Mouse (Mus musculus) limb, embryonic 15.5 days (tissue): Measurements from ENCODE around the gene Mettl8. TPM values are rescaled to one million over a fixed set of nuclear protein-coding genes. Genes with fewer than 3 reads are reported as not detected.

Source experiments
- ATAC-seq: fragments of 200-750 bp; cut with Nextera tagmentation; 2 replicates; pipeline ENCODE4 v1.8.0; 2017; ENCODE audit warnings: low read depth, moderate TSS enrichment; ENCODE audit not compliant: insufficient number of reproducible peaks, low FRiP score, low TSS enrichment
- H3K27ac ChIP-seq: fragments of 300-500 bp; sonication (generic); 2 replicates; pipeline ENCODE4 v1.5.1; 2015; ENCODE audit warnings: moderate library complexity, mild to moderate bottlenecking, inconsistent platforms
- H3K27me3 ChIP-seq: fragments of 300-500 bp; sonication (generic); 2 replicates; pipeline ENCODE4 v1.6.1; 2015; ENCODE audit warnings: inconsistent platforms
- H3K36me3 ChIP-seq: fragments of 300-500 bp; sonication (generic); 2 replicates; pipeline ENCODE4 v1.6.1; 2015; ENCODE audit warnings: inconsistent platforms
- H3K4me1 ChIP-seq: fragments of 300-500 bp; sonication (generic); 2 replicates; pipeline ENCODE4 v1.6.1; 2015; ENCODE audit warnings: inconsistent platforms
- H3K4me2 ChIP-seq: fragments of 300-500 bp; sonication (generic); 2 replicates; pipeline ENCODE4 v1.6.1; 2015; ENCODE audit warnings: mild to moderate bottlenecking, inconsistent platforms
- H3K4me3 ChIP-seq: fragments of 300-500 bp; sonication (generic); 2 replicates; pipeline ENCODE4 v1.5.1; 2015; ENCODE audit warnings: mild to moderate bottlenecking, inconsistent platforms
- H3K9ac ChIP-seq: fragments of 300-500 bp; sonication (generic); 2 replicates; pipeline ENCODE4 v1.6.1; 2015; ENCODE audit warnings: inconsistent platforms
- H3K9me3 ChIP-seq: fragments of 300-500 bp; sonication (generic); 2 replicates; pipeline ENCODE4 v1.6.1; 2016; ENCODE audit warnings: inconsistent platforms
- WGBS: fragments of 180-500 bp; shearing (Covaris S2); methylation state at CpG from one replicate; pipeline ENCODE4 v1.1.7; 2015; 5-methylcytosine and 5-hydroxymethylcytosine counted together
- polyA plus RNA-seq: library from polyadenylated mRNA; unstranded; fragments of >200 nt; fragmentation: Nextera tagmentation; extraction: Ambion mirVana; gene quantifications from 2 replicates; pipeline ENCODE4 v1.2.1, GENCODE M21; 2015

Gene Mettl8
- polyA plus RNA-seq, 1 experiment from 2014 or later: 13.1 TPM

DNA sequence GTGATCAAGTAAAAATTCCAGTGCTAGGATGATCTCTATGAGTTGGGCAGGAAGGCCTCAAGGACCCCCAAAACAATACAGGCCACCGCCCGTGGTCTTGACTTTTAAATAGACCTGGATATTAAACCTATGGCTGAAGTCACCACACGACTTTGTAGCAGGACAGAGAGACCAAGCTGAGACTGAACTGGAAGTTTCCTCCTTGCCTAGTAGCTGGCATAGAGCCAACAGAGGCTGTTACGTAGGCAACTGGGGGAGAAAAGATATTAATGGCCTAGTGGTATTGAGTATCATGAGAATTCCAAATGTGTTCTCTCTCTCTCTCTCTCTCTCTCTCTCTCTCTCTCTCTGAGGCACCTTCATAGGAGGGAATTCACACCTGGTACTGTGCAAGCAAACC lies 51.0 kb downstream of the Mettl8 start:
- Histone ChIP-seq H3K9me3 (no peaks in the 10 kb centered on the region), H3K27me3 (no peaks in the 10 kb centered on the region), H3K36me3 (no peaks in the 10 kb centered on the region), H3K4me1 (0 out of 2 replicates have a peak, but pooled peaks cover 2% of the 10 kb centered on the region), H3K4me3 (no peak overlapping the region), H3K27ac (no peak overlapping the region), H3K4me2 (no peak overlapping the region), H3K9ac (no peak overlapping the region)
- 62% methylated on average over 4 of the region's 4 CpGs for WGBS
- ATAC-seq: no peak

DNA sequence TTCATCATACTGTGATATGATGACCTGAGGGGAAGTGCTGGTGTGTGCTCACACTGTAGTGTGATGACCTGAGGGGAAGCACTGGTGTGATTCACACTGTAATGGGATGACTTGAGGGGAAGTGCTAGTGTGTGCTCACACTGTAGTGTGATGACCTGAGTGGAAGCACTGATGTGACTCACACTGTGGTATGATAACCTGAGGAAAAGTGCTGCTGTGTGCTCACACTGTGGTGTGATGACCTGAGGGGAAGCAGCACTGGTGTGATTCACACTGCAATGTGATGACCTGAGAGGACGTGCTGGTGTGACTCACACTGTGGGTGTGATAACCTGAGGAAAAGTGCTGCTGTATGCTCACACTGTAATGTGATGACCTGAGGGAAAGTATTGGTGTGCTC lies 52.9 kb downstream of the Mettl8 start:
- Histone ChIP-seq H3K9ac (no peak overlapping the region), H3K27me3 (no peaks in the 10 kb centered on the region), H3K4me3 (no peak overlapping the region), H3K36me3 (no peaks in the 10 kb centered on the region), H3K4me1 (0 out of 2 replicates have a peak, but pooled peaks cover 2% of the 10 kb centered on the region), H3K4me2 (no peak overlapping the region), H3K9me3 (no peaks in the 10 kb centered on the region), H3K27ac (no peak overlapping the region)
- WGBS: 74% methylated on average over 1 of the region's 1 CpGs
- ATAC-seq: no peak

DNA sequence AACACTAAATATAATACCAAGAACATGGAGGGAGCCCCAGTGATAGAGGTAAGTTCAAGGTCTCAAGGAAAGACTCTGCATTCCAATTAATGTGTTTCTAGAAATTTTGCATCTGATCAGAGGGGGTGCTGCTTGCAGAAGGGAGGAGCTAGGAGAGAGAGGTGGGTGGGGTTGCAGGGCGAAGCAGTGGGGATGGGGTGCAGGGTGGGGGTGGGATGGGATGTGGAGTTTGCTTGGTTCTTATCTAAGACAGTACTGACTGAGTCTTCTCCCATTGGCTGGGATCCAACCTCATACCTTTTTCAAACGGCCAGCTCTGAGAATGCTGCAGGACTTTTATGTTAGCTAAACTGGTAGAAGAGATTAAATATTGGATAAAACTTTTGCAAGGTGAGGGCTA lies 56.6 kb downstream of the Mettl8 start:
- no peaks in the 10 kb centered on the region for H3K9me3 ChIP-seq
- ATAC-seq: no peak
- WGBS: 69% methylated on average over 2 of the region's 2 CpGs
- no peak overlapping the region for H3K4me3 ChIP-seq
- no peak overlapping the region for H3K4me2 ChIP-seq
- H3K36me3 ChIP-seq: no peaks in the 10 kb centered on the region
- no peaks in the 10 kb centered on the region for H3K27me3 ChIP-seq
- no peak overlapping the region for H3K9ac ChIP-seq
- H3K4me1 ChIP-seq: no peaks in the 10 kb centered on the region
- no peak overlapping the region for H3K27ac ChIP-seq

DNA sequence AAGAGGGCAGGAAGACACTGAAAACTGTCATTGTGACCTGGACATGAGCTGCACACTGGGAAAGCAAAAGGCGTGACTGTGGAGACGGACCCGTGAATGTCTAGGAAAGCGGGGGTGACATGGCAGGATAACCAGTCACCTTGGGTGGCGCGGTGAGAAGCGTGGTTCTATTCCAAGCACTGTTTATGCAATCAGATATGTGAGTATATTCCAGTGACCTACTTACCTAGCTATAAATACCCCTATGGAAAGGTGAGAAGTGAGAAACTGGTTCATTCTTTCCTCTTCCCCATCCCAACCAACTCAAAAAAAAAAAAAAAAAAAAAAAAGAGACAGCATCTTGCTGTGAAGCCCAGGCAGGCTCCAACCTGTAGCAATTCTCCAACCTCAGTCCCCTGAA lies 58.9 kb downstream of the Mettl8 start:
- H3K4me1 ChIP-seq: no peaks in the 10 kb centered on the region
- no peak overlapping the region for H3K4me3 ChIP-seq
- no peak overlapping the region for H3K27ac ChIP-seq
- no peaks in the 10 kb centered on the region for H3K27me3 ChIP-seq
- H3K36me3 ChIP-seq: no peaks in the 10 kb centered on the region
- no peak overlapping the region for H3K9ac ChIP-seq
- no peak for ATAC-seq
- WGBS: 84% methylated on average over 7 of the region's 7 CpGs
- no peak overlapping the region for H3K4me2 ChIP-seq
- H3K9me3 ChIP-seq: no peaks in the 10 kb centered on the region

DNA sequence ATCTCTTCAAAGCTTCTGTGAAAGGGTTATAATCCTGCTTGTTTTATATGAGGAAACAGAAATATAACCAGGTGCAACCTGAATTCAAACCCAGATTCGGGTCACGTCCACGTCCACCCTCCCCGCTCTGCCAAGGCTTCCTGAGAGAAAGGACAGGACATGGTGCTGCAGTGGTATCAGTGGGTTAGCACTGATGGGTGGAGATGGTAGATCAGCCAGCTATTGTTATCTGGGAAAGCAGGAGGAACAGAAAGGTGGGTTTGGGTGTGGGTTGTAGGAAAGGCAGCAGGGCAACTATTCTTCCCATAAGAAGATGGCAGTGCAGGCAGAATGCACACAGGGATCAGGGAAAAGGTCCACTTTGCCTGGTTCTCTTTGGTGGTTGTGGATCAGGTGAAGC lies 59.5 kb downstream of the Mettl8 start:
- Histone ChIP-seq H3K27ac (no peak overlapping the region), H3K36me3 (no peaks in the 10 kb centered on the region), H3K27me3 (no peaks in the 10 kb centered on the region), H3K9ac (no peak overlapping the region), H3K9me3 (no peaks in the 10 kb centered on the region), H3K4me1 (no peaks in the 10 kb centered on the region), H3K4me2 (no peak overlapping the region), H3K4me3 (no peak overlapping the region)
- WGBS: 89% methylated on average over 4 of the region's 4 CpGs
- ATAC-seq: no peak

DNA sequence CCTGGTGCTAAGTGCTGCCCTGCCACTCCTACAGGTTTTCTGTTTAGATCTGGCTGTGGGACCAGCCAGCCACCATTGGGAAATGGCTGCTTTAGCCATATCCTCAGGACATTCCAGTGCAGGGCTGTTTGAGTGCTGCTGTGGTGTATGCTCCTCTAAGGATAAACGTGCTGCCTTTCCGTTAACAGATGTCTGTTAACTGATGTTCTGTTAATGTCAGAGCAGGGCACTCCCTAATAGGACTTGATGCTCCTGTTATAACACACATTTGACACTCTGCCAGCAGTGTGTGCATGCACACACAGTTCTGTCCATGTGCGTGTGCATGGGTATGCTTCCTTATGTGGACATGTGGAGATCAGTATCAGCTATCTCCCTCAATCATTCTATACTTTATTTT lies 61.6 kb downstream of the Mettl8 start:
- no peak for ATAC-seq
- Histone ChIP-seq H3K4me2 (no peak overlapping the region), H3K9ac (no peak overlapping the region), H3K27ac (no peak overlapping the region), H3K27me3 (no peaks in the 10 kb centered on the region), H3K36me3 (no peaks in the 10 kb centered on the region), H3K4me1 (no peaks in the 10 kb centered on the region; the same call in 1 of the 2 replicates), H3K4me3 (no peak overlapping the region), H3K9me3 (no peaks in the 10 kb centered on the region)
- WGBS: 62% methylated on average over 3 of the region's 3 CpGs

DNA sequence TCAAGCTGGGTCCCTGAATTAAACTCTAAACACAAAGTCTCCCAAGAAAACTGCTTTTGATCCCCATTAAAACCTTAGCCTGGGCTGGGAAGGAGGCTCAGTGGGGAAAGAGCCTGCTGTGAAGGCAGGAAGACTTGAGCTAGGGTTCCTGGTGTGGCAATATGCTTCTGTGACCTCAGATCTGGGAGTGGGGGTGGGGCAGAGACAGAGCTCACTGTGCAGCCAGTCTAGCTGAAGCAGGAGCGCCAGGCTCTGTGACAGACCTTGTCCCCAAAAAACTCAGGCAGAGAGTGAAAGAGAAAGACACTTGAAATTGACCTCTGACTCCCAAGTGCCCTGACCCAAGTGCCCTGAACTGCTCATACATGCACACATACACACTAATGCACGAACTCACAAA lies 62.7 kb downstream of the Mettl8 start:
- Histone ChIP-seq H3K27ac (no peak overlapping the region), H3K36me3 (no peaks in the 10 kb centered on the region), H3K9me3 (no peaks in the 10 kb centered on the region), H3K9ac (no peak overlapping the region), H3K27me3 (no peaks in the 10 kb centered on the region), H3K4me1 (no peaks in the 10 kb centered on the region; the same call in 1 of the 2 replicates), H3K4me2 (no peak overlapping the region), H3K4me3 (no peak overlapping the region)
- WGBS: 86% methylated on average over 2 of the region's 2 CpGs
- no peak for ATAC-seq

DNA sequence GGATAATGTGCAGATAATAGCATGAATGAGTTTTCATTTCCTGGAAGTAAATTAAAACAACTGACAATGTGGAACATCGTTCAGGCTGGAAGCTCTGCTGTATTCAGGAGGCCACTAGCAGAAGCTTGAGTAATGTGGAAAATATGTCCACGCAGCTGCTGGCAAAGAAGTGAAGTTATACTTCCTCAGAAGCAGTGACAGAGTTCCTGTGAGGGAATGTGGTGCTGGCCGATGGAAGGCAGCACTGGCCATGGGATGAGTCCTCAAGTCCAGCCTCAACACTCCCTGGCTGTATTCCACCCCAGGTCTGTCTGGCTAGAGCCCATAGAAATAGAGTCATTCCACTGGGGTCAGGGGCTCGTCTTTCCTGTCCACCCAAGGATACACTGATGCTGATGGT lies 65.2 kb downstream of the Mettl8 start:
- H3K27ac ChIP-seq: no peak overlapping the region
- H3K4me2 ChIP-seq: no peak overlapping the region
- H3K4me1 ChIP-seq: no peaks in the 10 kb centered on the region; the same call in 1 of the 2 replicates
- no peak overlapping the region for H3K4me3 ChIP-seq
- H3K36me3 ChIP-seq: no peaks in the 10 kb centered on the region
- ATAC-seq: no peak
- no peaks in the 10 kb centered on the region for H3K9me3 ChIP-seq
- 52% methylated on average over 4 of the region's 4 CpGs for WGBS
- no peaks in the 10 kb centered on the region for H3K27me3 ChIP-seq
- no peak overlapping the region for H3K9ac ChIP-seq

DNA sequence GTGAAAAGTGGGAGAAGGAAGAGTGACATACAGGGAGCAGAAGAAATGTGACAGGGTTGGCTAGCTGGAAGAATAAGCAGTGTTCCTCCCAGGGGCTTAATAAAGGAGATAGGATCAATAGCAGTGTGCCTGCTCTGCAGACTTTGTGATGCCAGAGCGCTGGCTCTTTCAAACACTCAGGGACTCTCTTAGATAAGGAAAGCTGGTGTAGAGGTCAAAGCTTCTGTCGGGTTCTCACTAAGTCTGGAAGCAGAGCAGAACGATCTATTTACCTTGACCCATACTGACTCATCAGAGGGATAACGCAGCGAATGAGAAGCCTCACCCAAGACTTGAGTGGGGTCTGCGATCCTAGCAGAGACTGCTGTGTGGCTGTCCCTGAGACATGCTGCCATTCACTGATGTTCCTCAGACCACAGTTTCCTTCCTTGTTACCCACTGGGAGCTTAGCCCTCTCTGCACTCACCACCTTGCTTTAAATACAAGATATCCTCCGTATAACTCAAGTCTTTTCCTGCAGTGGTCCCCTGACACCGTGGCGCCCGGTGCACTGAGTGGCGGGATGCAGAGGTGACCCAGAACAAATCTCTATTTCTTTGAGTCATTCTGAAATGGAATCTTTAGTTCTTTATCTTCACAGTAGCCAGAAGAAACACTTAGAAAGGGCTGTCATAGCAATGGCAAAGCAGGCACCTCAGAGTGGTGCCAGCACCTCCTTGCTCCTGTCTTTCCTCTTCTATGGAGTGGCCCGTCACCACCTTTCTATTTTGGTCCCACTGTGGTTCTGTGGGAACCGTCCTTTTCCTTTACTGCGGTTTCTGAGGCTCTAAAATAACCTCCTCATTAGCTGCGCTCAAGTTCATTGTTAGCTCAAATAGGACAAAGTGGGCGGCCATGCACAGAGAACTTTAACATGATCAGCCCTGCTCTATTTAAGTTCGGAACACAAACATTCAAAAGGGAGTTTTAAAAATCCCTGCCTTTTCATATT lies 65.9 kb downstream of the Mettl8 start:
- 78% methylated on average over 17 of the region's 17 CpGs for WGBS

DNA sequence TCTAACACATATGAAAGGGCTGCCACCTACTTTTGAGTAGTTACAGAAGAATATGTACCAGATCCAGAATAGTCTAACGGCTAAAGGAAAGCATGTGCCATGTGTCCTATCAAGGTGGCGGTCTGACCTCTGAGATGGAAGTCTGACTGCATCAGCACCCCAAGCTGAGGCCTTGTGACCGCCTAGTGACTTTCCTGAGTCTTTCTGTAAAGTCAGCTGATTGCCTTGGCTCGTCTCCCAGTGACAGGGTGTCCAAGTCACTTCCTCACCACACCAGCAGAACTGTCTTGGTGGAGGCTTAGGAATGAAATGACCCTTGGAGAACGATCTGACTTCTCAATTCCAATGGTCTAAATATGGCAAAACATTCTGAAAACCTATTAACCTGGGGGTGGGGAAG lies 77.1 kb downstream of the Mettl8 start:
- H3K27me3 ChIP-seq: no peaks in the 10 kb centered on the region
- no peaks in the 10 kb centered on the region for H3K4me1 ChIP-seq
- no peak overlapping the region for H3K27ac ChIP-seq
- H3K4me2 ChIP-seq: no peak overlapping the region
- no peak overlapping the region for H3K4me3 ChIP-seq
- no peaks in the 10 kb centered on the region for H3K36me3 ChIP-seq
- WGBS: 82% methylated on average over 5 of the region's 5 CpGs
- no peak for ATAC-seq
- no peak overlapping the region for H3K9ac ChIP-seq
- no peaks in the 10 kb centered on the region for H3K9me3 ChIP-seq

More for the DNA sequence above, 65.9 kb downstream of the Mettl8 start:
- Histone ChIP-seq H3K4me3 (no peak overlapping the region), H3K36me3 (no peaks in the 10 kb centered on the region), H3K27ac (no peak overlapping the region), H3K4me2 (no peak overlapping the region), H3K9ac (no peak overlapping the region), H3K9me3 (no peaks in the 10 kb centered on the region), H3K27me3 (no peaks in the 10 kb centered on the region), H3K4me1 (no peaks in the 10 kb centered on the region; the same call in 1 of the 2 replicates)
- no peak for ATAC-seq

DNA sequence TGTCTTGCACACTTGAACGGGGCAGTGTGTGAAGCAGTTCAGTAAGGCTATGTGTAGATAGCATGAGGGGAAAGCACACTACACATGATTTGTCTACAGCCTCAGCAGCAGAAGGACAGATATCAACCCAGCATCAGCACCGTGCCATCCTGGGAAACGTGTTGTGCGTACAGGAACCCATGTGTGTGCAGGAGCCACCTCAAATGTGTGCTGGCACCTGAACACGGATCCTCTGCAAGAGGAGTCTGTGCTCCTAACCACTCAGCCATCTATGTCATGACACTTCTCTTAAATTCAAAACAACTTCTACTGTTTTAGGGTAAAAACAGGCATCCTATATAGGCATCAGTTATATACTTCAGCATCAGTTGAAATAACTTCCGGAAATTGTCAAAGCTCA lies 80.6 kb downstream of the Mettl8 start:
- Histone ChIP-seq H3K4me1 (no peaks in the 10 kb centered on the region), H3K4me2 (no peak overlapping the region), H3K27ac (no peak overlapping the region), H3K36me3 (no peaks in the 10 kb centered on the region), H3K4me3 (no peak overlapping the region), H3K27me3 (no peaks in the 10 kb centered on the region), H3K9ac (no peak overlapping the region), H3K9me3 (no peaks in the 10 kb centered on the region)
- WGBS: 92% methylated on average over 6 of the region's 6 CpGs
- no peak for ATAC-seq

DNA sequence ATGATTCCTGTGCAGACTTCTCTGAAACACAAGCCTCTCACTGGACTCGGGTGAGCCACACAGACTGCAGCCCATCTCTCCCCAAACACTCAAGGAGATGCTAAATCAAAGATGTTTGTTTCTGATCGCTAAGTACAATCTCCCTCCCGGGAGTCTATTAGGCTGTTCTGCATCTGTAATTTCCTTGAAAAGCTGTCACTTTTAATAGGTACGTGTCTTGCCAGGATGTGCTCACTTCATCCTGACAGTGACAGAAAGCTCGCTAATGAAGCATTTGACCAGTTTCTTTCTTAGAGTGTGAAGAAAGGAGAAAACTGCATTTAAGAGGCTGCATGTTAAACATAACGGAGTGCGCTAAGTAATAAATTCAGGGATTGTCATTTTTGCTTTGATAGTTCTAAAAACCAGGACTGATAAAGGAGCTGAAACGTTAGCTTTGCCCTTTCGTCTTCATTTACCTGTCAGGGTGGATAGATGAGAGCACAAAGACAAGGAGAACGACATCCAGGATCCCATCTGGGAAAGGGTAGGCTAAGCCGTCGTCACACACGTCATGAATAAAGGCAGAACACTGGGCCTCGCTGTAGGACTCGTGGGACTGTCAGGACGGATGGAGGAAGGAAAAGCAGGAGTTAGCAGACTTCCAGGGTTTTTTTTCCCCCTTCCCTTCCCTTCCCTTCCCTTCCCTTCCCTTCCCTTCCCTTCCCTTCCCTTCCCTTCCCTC lies 82.4 kb downstream of the Mettl8 start:
- WGBS: 66% methylated on average over 16 of the region's 16 CpGs
- H3K4me3 ChIP-seq: no peak overlapping the region
- no peak overlapping the region for H3K4me2 ChIP-seq
- no peaks in the 10 kb centered on the region for H3K4me1 ChIP-seq
- H3K9me3 ChIP-seq: no peaks in the 10 kb centered on the region
- ATAC-seq: no peak
- no peak overlapping the region for H3K9ac ChIP-seq
- no peak overlapping the region for H3K27ac ChIP-seq
- no peaks in the 10 kb centered on the region for H3K27me3 ChIP-seq
- no peaks in the 10 kb centered on the region for H3K36me3 ChIP-seq
